Mouse (Mus musculus) left cerebral cortex, postnatal 36 days (tissue): Measurements from ENCODE around the gene Naa35. TPM values are rescaled to one million over a fixed set of nuclear protein-coding genes. Genes with fewer than 3 reads are reported as not detected.
"Not testable (repeated sequence)": the region's sequence is repeated elsewhere in the genome, so short reads cannot be mapped to it uniquely, and the experiment has no call there.

Experiments
- DNase-seq, 2 experiments: peaks; one replicate each; pipeline ENCODE4 v3.0.0; 2021 to 2022; ENCODE audit warnings: low spot score in 2 of 2, mixed read lengths in 1 of 2
- intact Hi-C: fragments of 180-260 bp; cut with DNase I; formaldehyde crosslinking; loops from one replicate; pipeline ENCODE4 v1.15.1; 2025
- total RNA-seq, 2 experiments: library from RNA; stranded (reverse); gene quantifications; 2 replicates each; pipeline ENCODE4 v1.2.3; 2021

The Naa35 gene
- total RNA-seq, 2 experiments from 2014 or later = 81.2 to 93.5 TPM

- no peak for DNase-seq
- intact Hi-C loops = no loop called here
Measured at GRCm38 (mm10) chr13:59565945-59566520, 19.0 kb upstream of the Naa35 start.

DNA sequence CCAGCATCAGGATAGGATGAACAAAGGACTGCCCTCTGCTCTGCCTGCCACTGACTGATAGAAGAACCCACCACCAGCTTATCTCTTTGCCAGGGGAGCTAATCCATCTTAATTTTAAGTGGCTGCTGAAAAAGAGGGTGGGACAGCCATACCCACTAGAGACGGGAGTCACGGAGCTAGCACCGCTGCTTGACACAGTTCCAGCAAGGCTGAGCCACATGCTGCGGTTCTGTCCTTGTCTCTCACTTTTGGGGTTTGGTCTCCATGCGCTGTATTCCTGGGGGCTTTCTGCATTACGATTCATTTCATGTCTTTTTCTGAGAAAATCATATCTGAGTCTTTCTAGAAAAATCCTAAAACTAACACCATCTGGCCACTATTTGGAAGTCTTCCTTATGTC is 14.0 kb upstream of the Naa35 start:
- DNase-seq = no peak
- intact Hi-C loops = no loop called here

DNA sequence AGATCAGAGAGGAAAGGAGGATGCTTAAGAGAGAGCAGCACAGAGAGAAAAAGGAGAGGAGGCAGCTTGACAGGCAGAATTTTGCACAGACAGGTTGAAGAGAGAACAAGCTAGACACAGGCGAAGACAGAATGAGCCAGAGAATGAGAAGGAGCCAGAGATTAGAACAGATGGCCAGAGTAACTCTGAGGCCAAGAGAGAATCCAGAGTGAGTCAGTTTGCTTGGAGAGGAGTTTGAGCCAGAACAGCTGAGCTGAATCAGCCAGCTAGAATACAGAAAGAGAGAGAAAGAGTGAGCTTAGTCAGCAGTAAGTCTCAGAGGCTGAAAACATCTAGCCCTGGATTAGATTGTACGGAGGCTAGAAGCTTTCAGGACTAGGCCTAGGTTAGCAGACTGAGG is 12.5 kb upstream of the Naa35 start:
- intact Hi-C loops = no loop called here
- peak; percentile 44 to 53 for DNase-seq

- no peak for DNase-seq
- intact Hi-C loops = no loop called here
Measured at GRCm38 (mm10) chr13:59580954-59581353, 4.1 kb upstream of the Naa35 start.

GRCm38 (mm10) chr13:59584481-59584880 is 578 bp upstream of the Naa35 start:
- intact Hi-C loops = loop anchor here (2.0 kb wide), 1 partner anchor 28 kb away; no protein-coding TSS in a partner anchor
- DNase-seq = peak; percentile 29

GRCm38 (mm10) chr13:59585648-59586005 is 568 bp downstream of the Naa35 start:
- intact Hi-C loops = loop anchor here (2.0 kb wide), 1 partner anchor 29 kb away; no protein-coding TSS in a partner anchor
- DNase-seq = no peak

- intact Hi-C loops = no loop called here
- no peak for DNase-seq
Measured at GRCm38 (mm10) chr13:59587201-59587600, 2.1 kb downstream of the Naa35 start.

- DNase-seq = no peak
- intact Hi-C loops = no loop called here
Measured at GRCm38 (mm10) chr13:59589672-59590071, 4.6 kb downstream of the Naa35 start.

DNA sequence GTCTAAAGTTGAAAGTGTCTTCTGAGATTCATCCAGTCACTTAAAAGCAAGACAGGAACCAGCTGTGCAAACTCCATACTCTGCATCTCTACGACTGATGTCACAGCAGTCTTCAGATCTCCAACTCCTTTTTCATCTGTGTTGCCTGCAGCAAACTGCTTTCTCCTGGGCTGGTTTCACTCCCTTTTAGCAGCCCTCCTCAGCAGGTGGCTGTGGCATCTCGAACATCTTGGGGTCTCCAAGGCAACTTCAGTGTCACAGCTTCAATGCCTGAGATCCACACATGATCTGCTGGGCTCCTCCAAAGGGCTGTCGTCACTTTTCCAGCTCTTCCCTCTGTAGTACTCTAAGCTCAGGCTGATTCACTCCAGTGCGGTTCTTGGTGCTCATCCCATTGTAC is 5.6 kb downstream of the Naa35 start:
- DNase-seq = no peak
- intact Hi-C loops = no loop called here

DNA sequence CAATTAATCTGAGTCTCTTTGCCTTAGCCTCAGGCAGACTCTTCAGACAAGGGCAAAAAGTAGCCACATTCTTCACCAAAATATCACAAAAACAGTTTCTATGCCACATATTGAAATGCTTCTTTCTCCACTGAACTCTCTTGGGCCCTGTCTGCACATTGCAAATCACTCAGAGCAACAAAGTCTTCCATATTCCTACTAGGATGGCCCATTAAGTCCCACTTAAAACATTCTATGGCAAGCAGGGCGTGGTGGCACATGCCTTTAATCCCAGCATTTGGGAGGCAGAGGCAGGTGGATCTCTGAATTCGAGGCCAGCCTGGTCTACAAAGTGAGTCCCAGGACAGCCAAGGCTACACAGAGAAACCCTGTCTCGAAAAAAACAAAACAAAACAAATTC is 7.0 kb downstream of the Naa35 start:
- intact Hi-C loops, DNase-seq: not testable (repeated sequence)

GRCm38 (mm10) chr13:59592630-59593029 is 7.6 kb downstream of the Naa35 start:
- DNase-seq = no peak
- intact Hi-C loops = no loop called here

- no peak for DNase-seq
- intact Hi-C loops = no loop called here
Measured at GRCm38 (mm10) chr13:59603096-59603495, 18.0 kb downstream of the Naa35 start.

DNA sequence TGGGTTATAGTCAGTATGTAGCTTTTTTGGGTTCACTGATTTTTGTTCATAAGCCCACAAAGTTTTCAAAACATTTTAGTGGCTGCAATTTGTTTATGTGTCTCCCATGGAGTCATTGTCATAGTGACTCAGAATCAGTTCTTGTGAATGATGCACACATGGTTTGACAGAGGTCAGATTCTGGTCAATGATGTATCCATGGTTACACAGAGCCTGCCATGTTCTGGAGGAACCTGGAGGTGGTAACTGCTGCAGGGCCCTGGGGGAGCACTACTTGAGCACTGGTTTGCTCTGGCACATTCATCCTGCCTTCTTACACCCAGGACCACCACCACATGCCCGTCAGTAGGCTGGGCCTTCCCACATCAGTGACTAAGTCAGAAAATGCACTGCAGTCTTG is 19.5 kb downstream of the Naa35 start:
- no peak for DNase-seq
- intact Hi-C loops = no loop called here

GRCm38 (mm10) chr13:59605221-59605922 is 20.3 kb downstream of the Naa35 start:
- DNase-seq = no peak
- intact Hi-C loops = no loop called here

DNA sequence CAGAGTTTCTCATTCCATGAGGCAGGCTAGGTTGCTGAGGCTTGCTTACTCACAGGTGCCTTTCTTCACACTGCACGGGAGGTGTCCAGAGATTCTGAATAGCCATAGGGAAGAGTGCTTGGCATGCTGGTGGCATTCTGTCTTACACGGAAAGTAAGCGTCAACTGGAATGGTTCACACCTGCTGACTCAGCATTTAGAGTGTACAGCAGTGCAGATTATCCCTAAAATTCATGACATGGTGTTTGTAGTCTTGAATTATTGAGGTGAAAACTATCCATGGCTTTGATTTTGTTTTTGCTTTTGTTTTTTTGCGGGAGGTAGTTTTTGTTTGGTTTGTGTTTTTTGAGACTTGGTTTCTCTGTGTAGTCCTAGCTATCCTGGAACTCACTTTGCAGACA is 24.8 kb downstream of the Naa35 start:
- intact Hi-C loops = no loop called here

DNA sequence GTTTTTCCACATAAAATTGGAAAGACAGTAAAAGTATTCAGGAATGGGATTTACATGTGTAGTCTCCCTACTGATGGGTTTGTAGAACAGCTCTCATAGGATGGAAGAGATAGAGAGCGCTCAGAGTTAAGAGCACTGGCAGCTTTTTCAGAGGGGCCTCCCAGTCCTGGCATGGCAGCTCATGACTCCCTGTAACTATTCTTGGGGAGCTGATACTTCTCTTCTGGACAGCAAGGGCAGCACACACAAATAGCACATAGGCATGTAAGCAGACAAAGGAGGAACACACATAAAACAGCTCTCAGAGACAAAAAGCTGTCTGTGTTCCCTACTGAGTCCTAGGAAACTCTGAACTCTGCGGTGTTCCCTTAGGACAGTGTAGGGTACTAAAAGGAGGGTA is 25.4 kb downstream of the Naa35 start:
- DNase-seq = no peak
- intact Hi-C loops = no loop called here

More for the DNA sequence above, 24.8 kb downstream of the Naa35 start:
- DNase-seq = no peak

DNA sequence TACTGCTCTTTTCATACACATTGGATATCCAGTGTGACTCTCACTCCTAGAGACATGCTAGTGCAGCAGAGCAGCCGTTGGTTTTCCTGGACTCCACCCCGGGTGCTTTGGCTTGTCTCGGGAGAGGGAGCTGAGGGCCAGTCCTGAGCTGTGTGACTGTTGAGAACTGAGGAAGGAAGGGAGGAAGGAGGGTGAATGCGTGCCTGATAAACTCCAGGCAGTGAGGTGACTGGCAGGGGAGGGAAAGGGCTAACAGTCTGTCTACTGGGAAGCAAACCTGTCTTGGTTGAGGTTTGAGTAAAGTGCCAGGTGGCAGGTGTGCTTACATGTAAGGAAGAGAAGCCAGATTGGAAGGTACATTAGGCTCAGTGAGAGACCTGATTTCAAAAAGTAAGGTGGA is 28.8 kb downstream of the Naa35 start:
- intact Hi-C loops = no loop called here
- no peak for DNase-seq

GRCm38 (mm10) chr13:59615152-59615551 is 30.1 kb downstream of the Naa35 start:
- intact Hi-C loops = no loop called here
- DNase-seq = no peak

DNA sequence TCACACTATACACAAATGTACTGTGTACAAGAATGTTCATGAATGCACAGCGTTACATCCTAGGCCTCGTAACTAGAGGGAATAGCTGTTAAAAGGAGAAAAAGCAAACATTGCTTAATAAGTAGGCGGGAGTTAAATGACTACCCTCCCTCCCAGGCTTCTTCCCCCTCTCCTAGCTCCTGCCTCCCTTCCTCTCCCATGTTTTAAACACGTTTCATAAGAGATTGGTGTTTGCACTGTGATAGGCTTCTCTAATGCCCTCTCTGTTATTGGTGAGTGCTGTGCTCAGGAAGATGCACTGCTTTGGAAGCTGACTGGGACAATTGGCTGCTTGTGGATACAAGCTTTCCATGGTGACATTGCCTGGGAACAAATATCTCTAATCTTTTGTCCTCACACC is 30.5 kb downstream of the Naa35 start:
- intact Hi-C loops = no loop called here
- no peak for DNase-seq

DNA sequence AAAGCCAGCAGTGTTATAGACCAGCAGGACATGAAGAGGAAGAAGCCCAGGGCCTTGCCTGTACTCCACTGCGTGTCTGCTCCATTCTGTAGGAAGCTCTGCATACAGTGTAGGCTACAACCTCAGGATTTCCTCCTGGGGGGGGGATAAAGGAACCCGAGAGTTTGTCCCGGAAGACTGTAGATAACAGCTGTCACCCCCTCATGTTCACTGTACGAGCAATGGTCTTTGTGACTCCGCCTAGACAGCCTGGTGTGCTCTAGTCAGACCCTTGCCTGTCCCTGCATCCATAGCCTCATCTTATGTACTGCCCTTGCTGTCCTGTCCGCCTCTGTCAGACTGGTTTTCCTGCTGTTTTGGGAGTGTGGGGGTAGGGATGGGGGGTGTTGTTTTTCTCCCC is 33.4 kb downstream of the Naa35 start:
- intact Hi-C loops = no loop called here
- DNase-seq = no peak

DNA sequence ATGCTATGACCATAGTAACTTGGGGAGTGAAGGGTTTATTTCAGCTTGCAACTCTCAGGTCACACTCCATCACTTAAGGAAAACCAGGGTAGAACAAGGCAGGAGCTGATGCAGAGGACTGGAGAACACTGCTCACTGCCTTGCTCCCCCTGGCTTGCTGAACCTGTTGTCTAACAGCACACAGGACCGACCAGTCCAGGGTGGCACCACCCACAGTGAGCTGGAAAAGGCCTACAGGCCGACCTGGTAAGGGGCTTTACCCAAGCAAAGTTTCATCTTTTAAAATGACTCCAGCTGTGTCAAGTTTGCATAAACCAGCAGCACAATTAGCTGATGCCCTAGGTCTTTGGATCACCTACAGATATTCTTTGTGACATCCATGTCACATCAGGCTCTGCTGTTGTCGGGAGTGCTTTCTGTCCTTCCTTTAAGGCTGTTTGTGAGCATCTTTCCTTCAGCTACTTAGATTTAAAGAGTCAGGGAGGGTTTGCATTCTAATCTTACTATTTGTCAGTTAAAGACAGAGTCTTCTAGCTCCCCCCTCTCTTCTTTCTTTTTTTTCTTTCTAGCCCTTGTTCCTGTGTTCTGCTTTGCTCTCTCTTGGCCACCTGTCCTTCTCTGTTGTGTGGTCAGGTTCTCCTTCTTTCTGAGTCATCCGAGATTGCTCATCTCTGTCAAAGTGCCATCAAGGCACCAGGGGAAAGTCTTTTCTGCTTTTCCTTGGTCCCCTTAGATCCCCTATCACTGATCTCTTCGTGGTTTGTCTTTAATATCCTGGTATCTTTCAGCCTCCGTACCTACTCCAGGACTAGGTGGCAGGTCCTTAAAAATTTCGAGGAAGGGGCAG is 36.8 kb downstream of the Naa35 start:
- intact Hi-C loops = no loop called here
- DNase-seq = no peak
